Mouse (Mus musculus) ovary, postnatal 36 days (tissue): ENCODE data around the gene Sema3d.

ENCODE experiments used
- DNase-seq: peaks from one replicate; pipeline ENCODE4 v3.0.0; 2022; ENCODE audit warnings: low spot score, mixed read lengths

Gene Sema3d

GRCm38 (mm10) chr5:12383133-12383959 lies at the start of gene Sema3d:
TSS of gene Sema3d (plus strand) at chr5:12383385.
- DNase-seq: peak; percentile 80

GRCm38 (mm10) chr5:12377261-12377660 lies 5.9 kb upstream of the Sema3d start:
- no peak for DNase-seq

GRCm38 (mm10) chr5:12378900-12379299 lies 4.3 kb upstream of the Sema3d start:
- no peak for DNase-seq

- no peak for DNase-seq
Measured at GRCm38 (mm10) chr5:12382010-12382409, 1.2 kb upstream of the Sema3d start.

GRCm38 (mm10) chr5:12383960-12384285 lies 738 bp downstream of the Sema3d start:
- no peak for DNase-seq

- DNase-seq: no peak
Measured at GRCm38 (mm10) chr5:12392667-12393066, 9.5 kb downstream of the Sema3d start.

- no peak for DNase-seq
Measured at GRCm38 (mm10) chr5:12399271-12399670, 16.1 kb downstream of the Sema3d start.

- no peak for DNase-seq
Measured at GRCm38 (mm10) chr5:12404229-12404628, 21.0 kb downstream of the Sema3d start.

GRCm38 (mm10) chr5:12412595-12412994 lies 29.4 kb downstream of the Sema3d start:
- DNase-seq: no peak

GRCm38 (mm10) chr5:12423264-12423663 lies 40.1 kb downstream of the Sema3d start:
- no peak for DNase-seq

- no peak for DNase-seq
Measured at GRCm38 (mm10) chr5:12441737-12442136, 58.6 kb downstream of the Sema3d start.

- DNase-seq: no peak
Measured at GRCm38 (mm10) chr5:12442176-12443105, 59.3 kb downstream of the Sema3d start.

- no peak for DNase-seq
Measured at GRCm38 (mm10) chr5:12451089-12451488, 67.9 kb downstream of the Sema3d start.

GRCm38 (mm10) chr5:12454946-12455345 lies 71.8 kb downstream of the Sema3d start:
- DNase-seq: no peak

GRCm38 (mm10) chr5:12457509-12457908 lies 74.3 kb downstream of the Sema3d start:
- no peak for DNase-seq

- DNase-seq: no peak
Measured at GRCm38 (mm10) chr5:12467568-12468336, 84.6 kb downstream of the Sema3d start.

- no peak for DNase-seq
Measured at GRCm38 (mm10) chr5:12474904-12475638, 91.9 kb downstream of the Sema3d start.

GRCm38 (mm10) chr5:12475639-12475916 lies 92.4 kb downstream of the Sema3d start:
- no peak for DNase-seq

GRCm38 (mm10) chr5:12487926-12488325 lies 104.7 kb downstream of the Sema3d start:
- DNase-seq: no peak

GRCm38 (mm10) chr5:12491704-12492103 lies 108.5 kb downstream of the Sema3d start:
- no peak for DNase-seq

GRCm38 (mm10) chr5:12498227-12498928 lies 115.2 kb downstream of the Sema3d start:
- DNase-seq: no peak
